Mouse (Mus musculus): ENCODE results near the gene Fbxo28.

Gene Fbxo28

DNA sequence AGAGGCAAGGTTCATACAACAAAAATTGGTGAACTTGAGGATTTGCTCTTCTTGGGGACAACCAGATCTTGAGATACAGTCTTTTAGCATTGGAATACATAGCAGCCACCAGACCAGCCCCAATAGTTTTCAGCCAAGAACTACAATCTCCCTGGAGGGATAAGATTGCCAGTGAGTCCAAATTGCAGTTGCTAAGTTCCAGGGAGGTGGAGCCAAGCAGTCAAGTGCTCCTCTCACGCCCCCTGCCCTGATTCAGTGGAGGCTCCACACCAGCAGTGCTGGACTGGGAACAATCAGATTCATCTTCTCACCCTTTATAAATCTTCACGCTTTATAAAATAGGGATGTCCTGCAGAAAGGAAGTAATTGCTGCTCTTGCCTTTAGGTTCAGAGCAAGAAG is 51.6 kb downstream of the Fbxo28 start:
- DNase-seq (ENCODE audit: low read depth in 2 of 2, low spot score in 2 of 2), result no peak

DNA sequence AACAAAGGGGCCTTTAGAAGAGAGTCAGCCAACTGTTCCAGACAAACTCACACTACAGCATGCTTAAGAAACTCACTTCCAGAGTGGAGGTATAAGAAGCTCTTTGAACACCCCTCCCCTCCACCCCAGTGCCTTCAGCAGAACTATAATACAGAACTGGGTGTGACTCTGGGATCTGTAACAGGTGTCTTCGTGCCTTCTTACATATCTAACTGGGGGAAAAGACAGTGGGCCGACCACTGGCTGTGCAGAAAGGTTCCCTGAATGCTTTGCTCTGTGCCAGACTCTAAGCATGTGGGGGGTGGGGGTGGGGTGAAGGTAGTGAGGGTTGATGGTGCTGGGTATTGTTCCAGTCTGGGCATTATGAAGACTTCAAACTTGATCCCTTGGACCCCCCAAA is 52.8 kb downstream of the Fbxo28 start:
- no peak for DNase-seq (ENCODE audit: low read depth in 2 of 2, low spot score in 2 of 2)

DNA sequence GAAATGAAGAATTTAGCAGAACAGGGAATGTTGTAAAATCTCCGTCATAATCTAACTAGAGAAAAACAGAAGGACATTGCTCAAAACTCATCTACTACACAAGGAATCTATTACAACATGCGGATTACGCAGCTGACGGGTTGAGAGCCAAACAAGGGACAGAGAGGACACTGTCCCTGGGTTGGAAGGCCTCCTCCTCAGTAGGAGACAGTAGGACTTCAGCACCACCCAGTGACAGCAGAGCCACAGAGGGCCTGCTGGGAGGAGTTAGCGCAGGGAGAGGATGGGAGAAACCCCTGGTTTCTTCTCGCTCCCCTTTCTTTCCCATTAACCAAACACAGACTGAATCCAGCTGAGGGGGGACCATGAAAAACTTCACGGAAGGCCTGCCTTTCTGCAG is 53.6 kb downstream of the Fbxo28 start:
- DNase-seq (ENCODE audit: low read depth in 2 of 2, low spot score in 2 of 2), result no peak

DNA sequence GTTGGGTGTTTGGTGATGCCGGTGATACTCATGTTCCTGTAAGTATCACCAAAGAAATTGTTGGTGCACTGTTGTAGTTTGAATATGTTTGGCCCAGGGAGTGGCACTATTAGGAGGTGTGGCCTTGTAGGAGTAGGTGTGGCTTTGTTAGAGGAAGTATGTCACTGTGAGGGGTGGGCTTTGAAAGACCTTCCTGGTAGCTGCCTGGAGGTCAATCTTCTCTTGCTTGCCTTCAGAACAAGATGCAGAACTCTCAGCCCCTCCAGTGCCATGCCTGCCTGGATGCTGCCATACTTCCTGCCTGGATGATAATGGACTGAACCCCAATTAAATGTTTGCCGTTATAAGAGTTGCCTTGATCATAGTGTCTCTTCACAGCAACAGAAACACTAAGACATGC is 56.6 kb downstream of the Fbxo28 start:
- DNase-seq (ENCODE audit: low read depth in 2 of 2, low spot score in 2 of 2), result no peak

DNA sequence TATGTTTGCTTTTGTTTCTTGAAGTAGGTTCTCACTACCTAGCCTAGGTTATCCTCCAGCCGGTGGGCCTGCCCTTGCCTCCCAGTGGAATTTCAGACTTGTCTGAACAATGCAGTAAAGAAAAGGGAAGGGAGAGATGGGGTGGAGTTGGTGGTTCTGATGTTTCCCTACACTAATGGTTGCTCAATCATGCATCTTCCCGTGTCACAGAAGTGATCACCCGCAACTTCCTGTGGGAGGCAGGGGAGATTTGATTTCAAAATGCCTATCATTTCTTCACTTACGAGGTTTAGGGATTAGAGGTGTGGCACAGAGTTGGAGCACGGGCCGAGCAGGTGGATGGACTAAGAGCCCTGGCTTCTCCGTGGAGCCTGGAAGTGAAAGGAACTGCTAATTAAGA is 58.2 kb downstream of the Fbxo28 start:
- DNase-seq (ENCODE audit: low read depth in 2 of 2, low spot score in 2 of 2), result no peak

DNA sequence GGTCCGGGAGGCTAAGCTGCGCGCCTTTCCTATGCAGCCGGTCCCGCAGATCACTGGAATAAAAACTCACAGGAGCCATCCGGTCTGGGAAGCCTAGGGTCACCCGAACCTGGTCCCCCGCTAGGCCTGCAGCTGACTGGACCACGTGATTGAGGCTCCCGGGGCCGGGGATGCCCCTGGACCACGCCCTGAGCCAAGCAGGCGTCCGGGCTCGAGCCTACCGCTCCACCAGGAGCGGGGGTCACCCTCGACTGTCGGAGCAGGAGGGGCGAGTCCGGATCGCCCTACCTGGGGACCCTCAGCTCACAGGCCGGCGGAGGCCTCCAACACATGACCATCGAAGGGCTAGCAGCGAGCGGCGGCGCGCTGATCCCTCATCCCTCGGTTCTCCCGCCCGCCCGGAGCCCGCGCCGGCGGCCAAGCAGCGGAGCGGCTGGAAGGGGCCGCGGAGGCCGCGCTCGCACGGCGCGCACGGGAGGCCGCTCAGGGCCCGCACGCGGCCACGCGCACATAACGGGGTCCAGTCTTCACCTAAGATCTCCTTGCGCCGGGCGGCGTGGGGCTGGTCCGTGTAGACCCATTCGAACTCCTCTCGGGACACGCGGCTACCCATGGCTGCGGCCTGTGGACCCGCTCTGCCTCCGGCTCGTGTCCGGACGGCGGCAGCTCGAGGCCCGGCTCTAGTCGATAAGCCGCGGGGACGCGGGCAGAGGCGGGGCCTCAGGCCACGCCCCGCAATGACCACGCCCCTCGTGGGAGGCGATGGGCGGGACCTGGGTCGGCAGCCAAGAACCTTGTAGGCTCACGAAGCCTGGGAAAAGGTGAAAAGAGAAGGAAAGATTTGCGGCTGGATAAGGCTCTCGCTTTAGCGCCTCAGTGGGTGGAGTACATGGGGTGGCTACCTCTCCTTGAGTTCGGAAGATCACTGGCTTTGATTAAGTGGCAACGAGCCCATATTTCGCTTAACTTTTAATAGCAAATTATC is 59.0 kb downstream of the Fbxo28 start, which contains the start of gene Degs1:
Gene Degs1 (minus strand): TSS at position 714 of the 985 bp plus-strand sequence.
- DNase-seq (ENCODE audit: low read depth in 2 of 2, low spot score in 2 of 2), result peak; percentile 86 to 95

DNA sequence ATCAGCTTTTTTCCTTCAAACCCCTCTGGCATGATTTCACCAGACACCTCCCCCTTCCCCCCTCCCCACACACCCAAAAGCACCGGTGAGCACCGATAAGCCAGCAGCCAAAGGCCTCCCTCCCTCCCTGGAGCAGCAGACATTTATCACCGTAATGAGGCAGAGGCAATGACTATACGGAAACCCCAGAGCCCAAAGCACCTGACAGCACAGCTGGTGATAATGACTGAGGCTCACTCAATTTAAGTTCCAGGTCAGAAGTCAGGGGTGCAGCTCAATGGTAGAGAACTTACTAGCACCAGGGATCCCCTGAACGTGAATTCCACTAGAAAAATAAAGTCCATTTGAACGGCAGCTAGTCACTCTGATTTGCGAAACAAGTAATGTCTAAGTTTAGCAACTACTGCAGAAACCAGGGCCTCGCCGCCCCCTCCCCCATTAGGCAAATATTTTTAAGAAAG is 60.1 kb downstream of the Fbxo28 start:
- peak in 1 of 2 experiments; percentile 12 for DNase-seq (ENCODE audit: low read depth in 2 of 2, low spot score in 2 of 2)

DNA sequence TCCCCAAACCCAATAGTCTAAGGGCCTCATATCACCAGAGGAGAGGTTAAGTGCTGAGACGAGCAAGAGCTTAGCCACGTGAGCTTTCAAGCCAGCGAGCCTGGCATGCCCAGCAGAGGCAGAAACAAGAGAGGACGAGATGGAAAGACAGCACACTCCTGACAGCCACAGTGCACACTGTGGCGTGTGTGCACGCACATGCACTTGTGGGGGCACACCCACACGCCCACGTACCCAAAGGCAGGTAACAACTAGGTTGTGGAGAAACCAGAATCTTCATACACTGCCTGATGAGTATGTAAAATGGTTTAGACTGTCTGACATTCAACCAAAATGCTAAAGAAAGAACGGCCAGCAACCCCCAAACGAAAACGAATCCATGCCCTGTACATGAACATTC is 60.9 kb downstream of the Fbxo28 start:
- DNase-seq (ENCODE audit: low read depth in 2 of 2, low spot score in 2 of 2), result no peak

DNA sequence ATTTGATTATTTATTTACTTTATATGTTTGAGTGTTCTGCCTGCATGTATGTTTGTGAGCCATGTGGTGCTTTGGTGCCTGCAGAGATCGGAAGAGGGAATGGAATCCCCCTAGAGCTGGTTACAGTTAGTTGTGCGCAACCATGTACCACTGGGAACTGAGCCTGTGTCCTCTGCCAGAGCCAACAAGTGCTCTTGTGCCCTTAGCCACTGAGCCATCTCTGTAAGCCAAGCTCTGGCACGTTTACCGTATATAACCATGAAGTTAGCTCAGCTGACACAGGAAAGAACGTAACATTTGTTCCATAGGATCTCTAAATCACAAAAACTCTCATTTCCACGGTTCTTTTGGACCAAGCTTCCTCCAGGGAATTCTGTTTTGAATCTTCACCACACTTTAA is 61.4 kb downstream of the Fbxo28 start:
- no peak for DNase-seq (ENCODE audit: low read depth in 2 of 2, low spot score in 2 of 2)

DNA sequence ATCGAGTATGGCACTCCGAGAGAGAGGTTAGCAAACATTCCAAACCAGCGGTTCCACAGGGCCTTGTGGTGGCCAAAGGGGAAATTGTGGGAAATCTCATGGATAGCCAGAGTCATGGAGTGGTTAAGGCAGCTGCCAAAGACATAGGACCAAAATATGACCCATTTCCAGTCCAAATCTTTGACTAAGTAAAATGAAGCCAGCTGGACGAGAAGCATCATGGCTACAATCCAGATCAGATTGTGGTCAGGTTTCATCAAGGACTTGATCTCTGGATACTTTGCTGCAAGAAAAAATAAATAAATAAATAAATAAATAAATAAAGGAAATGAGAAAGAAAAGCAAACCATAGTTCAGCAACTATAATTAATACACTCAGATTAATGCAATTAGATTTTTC is 62.0 kb downstream of the Fbxo28 start:
- DNase-seq (ENCODE audit: low read depth in 2 of 2, low spot score in 2 of 2), result no peak

DNA sequence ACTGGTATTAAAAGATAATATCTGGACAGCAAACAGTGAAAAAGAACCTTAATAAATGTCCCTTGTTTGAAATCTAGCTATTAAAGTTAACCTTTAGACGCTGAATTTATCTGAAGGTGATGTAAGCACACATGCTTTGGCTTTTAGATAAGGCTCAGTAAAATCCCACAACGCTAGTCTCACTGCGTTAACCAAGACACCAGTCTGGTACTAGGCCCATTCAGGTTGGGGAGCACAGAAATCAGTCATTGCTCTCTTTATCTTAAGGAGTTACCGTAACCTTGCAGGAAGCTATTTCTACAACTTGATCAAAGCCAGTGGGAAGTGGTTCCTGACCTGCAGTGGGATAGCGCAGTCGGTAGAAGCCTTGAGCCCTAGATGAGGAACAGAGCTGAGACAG is 66.3 kb downstream of the Fbxo28 start:
- DNase-seq (ENCODE audit: low read depth in 2 of 2, low spot score in 2 of 2), result no peak

DNA sequence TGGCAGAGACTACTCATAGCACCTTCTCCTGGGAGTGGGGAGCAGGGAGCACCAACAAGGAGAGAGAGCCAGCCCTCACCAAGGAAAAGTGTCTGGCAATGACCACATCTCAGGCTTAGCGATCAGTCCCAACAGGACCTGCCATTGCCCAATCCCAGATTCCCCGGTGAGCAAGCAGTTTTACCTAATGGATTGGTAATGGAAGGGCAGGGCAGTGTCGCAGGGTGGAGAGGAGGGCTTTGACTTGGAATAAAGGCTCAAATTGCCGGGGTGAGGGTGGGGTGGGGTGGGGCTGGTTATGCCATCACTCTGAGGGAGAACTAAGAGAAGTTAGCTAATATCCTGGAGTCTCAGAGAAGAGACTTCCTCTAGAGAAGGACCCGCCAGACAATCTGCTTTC is 69.8 kb downstream of the Fbxo28 start:
- DNase-seq (ENCODE audit: low read depth in 2 of 2, low spot score in 2 of 2), result no peak

DNA sequence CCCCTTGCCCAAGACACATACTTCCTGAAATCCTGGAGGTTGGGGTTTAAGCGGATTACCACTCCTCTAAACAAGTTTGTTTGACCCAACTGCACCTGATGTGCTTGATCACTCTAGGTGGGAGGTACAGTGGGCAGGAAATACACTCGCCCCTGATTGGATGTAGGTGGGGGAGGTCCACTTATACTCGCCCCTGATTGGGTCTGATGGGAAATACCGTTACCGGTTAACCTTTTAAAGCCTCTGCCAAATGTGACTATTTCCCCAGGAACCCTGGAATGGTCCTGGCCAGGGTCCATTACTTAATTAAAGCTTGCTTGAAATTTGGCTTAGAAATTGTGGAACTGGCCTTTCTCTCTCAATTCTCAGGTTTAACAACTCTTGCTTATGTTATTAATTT is 70.3 kb downstream of the Fbxo28 start:
- no peak for DNase-seq (ENCODE audit: low read depth in 2 of 2, low spot score in 2 of 2)

DNA sequence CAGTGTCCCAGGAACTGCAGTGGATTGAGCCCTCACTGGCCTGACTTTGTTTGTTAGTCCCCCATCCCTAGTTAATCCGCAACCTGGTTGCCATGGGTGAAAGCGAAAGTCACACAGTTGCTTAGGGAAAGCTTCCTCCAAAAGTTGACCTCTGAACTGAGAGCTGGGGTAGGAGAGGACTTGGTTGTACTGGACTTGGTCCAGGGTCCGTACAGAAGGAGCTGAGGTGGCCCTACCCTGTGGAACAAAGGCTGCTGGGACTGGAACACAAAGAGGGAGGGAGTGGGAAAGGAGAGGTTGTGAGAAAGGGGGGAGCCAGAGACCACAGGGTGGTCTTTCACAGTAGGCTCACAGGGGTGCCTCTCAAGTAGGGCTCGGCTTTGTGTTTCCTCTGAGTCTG is 73.1 kb downstream of the Fbxo28 start:
- DNase-seq (ENCODE audit: low read depth in 2 of 2, low spot score in 2 of 2), result no peak

DNA sequence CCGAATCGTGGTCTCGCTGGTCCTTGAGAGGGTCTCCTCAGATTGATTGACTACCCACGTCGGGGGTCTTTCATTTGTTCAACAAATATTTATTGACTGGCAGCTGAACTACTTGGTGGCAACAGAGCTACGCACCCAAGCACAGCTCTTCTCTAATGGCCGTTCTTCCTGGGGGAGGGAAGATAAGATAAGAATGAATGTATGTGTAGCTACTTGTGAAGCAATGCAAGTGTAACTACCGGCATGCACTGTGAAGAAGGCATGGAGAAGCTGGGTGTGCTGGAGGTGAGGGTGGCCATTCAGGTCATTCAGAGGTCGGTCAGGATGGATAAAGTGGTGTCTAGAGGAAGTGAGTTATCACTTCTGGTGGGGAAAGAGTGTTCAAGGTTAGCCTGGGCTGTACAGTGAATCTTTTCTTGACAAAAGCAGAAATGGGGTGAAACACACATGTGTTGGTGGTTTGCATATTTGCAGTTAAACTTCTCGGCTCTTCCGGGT is 75.4 kb downstream of the Fbxo28 start:
- DNase-seq (ENCODE audit: low read depth in 2 of 2, low spot score in 2 of 2), result no peak
